Mouse (Mus musculus): ENCODE data around the gene Rae1. TPM values are rescaled to one million over a fixed set of nuclear protein-coding genes. Genes with fewer than 3 reads are reported as not detected.

The Rae1 gene
- polyA plus RNA-seq, 1 experiment from 2014 or later = 118 TPM

- H3K9ac ChIP-seq (replicated peaks; ENCODE audit: low read depth, low read length) = no peak overlapping the region
- no peak overlapping the region for H3K4me2 ChIP-seq (ENCODE audit: low read depth, low read length)
- peaks cover 21% of the 10 kb centered on the region for H3K4me1 ChIP-seq (ENCODE audit: control insufficient read depth, insufficient read depth, low read length)
- no peak overlapping the region for H3K4me3 ChIP-seq (ENCODE audit: low read depth, low read length)
- peaks cover 10% of the 10 kb centered on the region for H3K36me3 ChIP-seq (ENCODE audit: control insufficient read depth, insufficient read depth, low read length)
- ATAC-seq (ENCODE audit: low read depth) = no peak
- WGBS = 76% methylated on average over 4 of the region's 4 CpGs
- no peaks in the 10 kb centered on the region for H3K9me3 ChIP-seq (ENCODE audit: control insufficient read depth, low read length)
- no peak overlapping the region for H3K27ac ChIP-seq (ENCODE audit: low read depth, low read length)
- H3K27me3 ChIP-seq (ENCODE audit: control insufficient read depth, insufficient read depth, low read length) = no peaks in the 10 kb centered on the region
Observed at GRCm38 (mm10) chr2:173027824-173028495, 28.0 kb downstream of the Rae1 start.

GRCm38 (mm10) chr2:173028508-173029031 lies 28.7 kb downstream of the Rae1 start:
- Histone ChIP-seq H3K4me1 (ENCODE audit: control insufficient read depth, insufficient read depth, low read length) (peaks cover 15% of the 10 kb centered on the region), H3K27me3 (ENCODE audit: control insufficient read depth, insufficient read depth, low read length) (no peaks in the 10 kb centered on the region)
- 94% methylated on average over 3 of the region's 3 CpGs for WGBS

GRCm38 (mm10) chr2:173030591-173031338 lies 30.8 kb downstream of the Rae1 start:
- Histone ChIP-seq H3K36me3 (ENCODE audit: control insufficient read depth, insufficient read depth, low read length) (peaks cover 23% of the 10 kb centered on the region), H3K27me3 (ENCODE audit: control insufficient read depth, insufficient read depth, low read length) (no peaks in the 10 kb centered on the region)
- no peak for ATAC-seq (ENCODE audit: low read depth)

More at GRCm38 (mm10) chr2:173028508-173029031, 28.7 kb downstream of the Rae1 start:
- no peak overlapping the region for H3K4me2 ChIP-seq (ENCODE audit: low read depth, low read length)
- H3K36me3 ChIP-seq (ENCODE audit: control insufficient read depth, insufficient read depth, low read length) = peaks cover 12% of the 10 kb centered on the region
- no peak overlapping the region for H3K9ac ChIP-seq (replicated peaks; ENCODE audit: low read depth, low read length)
- no peak overlapping the region for H3K27ac ChIP-seq (ENCODE audit: low read depth, low read length)
- ATAC-seq (ENCODE audit: low read depth) = no peak
- no peaks in the 10 kb centered on the region for H3K9me3 ChIP-seq (ENCODE audit: control insufficient read depth, low read length)
- no peak overlapping the region for H3K4me3 ChIP-seq (ENCODE audit: low read depth, low read length)

GRCm38 (mm10) chr2:173033531-173033930 lies 33.6 kb downstream of the Rae1 start:
- no peak overlapping the region for H3K4me3 ChIP-seq (ENCODE audit: low read depth, low read length)

More at GRCm38 (mm10) chr2:173030591-173031338, 30.8 kb downstream of the Rae1 start:
- no peaks in the 10 kb centered on the region for H3K9me3 ChIP-seq (ENCODE audit: control insufficient read depth, low read length)
- no peak overlapping the region for H3K4me2 ChIP-seq (ENCODE audit: low read depth, low read length)
- H3K4me1 ChIP-seq (ENCODE audit: control insufficient read depth, insufficient read depth, low read length) = 0 out of 2 replicates have a peak, but pooled peaks cover 4% of the 10 kb centered on the region
- H3K9ac ChIP-seq (replicated peaks; ENCODE audit: low read depth, low read length) = no peak overlapping the region
- 88% methylated on average over 12 of the region's 12 CpGs for WGBS
- H3K4me3 ChIP-seq (ENCODE audit: low read depth, low read length) = no peak overlapping the region
- no peak overlapping the region for H3K27ac ChIP-seq (ENCODE audit: low read depth, low read length)

GRCm38 (mm10) chr2:173034998-173035397 lies 35.1 kb downstream of the Rae1 start:
- Histone ChIP-seq H3K4me2 (ENCODE audit: low read depth, low read length) (no peak overlapping the region), H3K36me3 (ENCODE audit: control insufficient read depth, insufficient read depth, low read length) (peaks cover 16% of the 10 kb centered on the region), H3K4me3 (ENCODE audit: low read depth, low read length) (no peak overlapping the region), H3K9me3 (ENCODE audit: control insufficient read depth, low read length) (no peaks in the 10 kb centered on the region), H3K9ac (replicated peaks; ENCODE audit: low read depth, low read length) (no peak overlapping the region), H3K4me1 (ENCODE audit: control insufficient read depth, insufficient read depth, low read length) (no peaks in the 10 kb centered on the region), H3K27me3 (ENCODE audit: control insufficient read depth, insufficient read depth, low read length) (no peaks in the 10 kb centered on the region), H3K27ac (ENCODE audit: low read depth, low read length) (no peak overlapping the region)
- WGBS = 88% methylated on average over 4 of the region's 4 CpGs
- ATAC-seq (ENCODE audit: low read depth) = no peak

More at GRCm38 (mm10) chr2:173033531-173033930, 33.6 kb downstream of the Rae1 start:
- H3K4me1 ChIP-seq (ENCODE audit: control insufficient read depth, insufficient read depth, low read length) = no peaks in the 10 kb centered on the region
- ATAC-seq (ENCODE audit: low read depth) = peak; percentile 10; the same call in 1 of the 2 replicates
- no peaks in the 10 kb centered on the region for H3K9me3 ChIP-seq (ENCODE audit: control insufficient read depth, low read length)
- 98% methylated on average over 13 of the region's 13 CpGs for WGBS
- H3K9ac ChIP-seq (replicated peaks; ENCODE audit: low read depth, low read length) = no peak overlapping the region
- peaks cover 19% of the 10 kb centered on the region for H3K36me3 ChIP-seq (ENCODE audit: control insufficient read depth, insufficient read depth, low read length)
- no peaks in the 10 kb centered on the region for H3K27me3 ChIP-seq (ENCODE audit: control insufficient read depth, insufficient read depth, low read length)
- H3K4me2 ChIP-seq (ENCODE audit: low read depth, low read length) = no peak overlapping the region
- H3K27ac ChIP-seq (ENCODE audit: low read depth, low read length) = no peak overlapping the region

- H3K4me2 ChIP-seq (ENCODE audit: low read depth, low read length) = no peak overlapping the region
- H3K27ac ChIP-seq (ENCODE audit: low read depth, low read length) = no peak overlapping the region
- no peak overlapping the region for H3K4me3 ChIP-seq (ENCODE audit: low read depth, low read length)
- H3K36me3 ChIP-seq (ENCODE audit: control insufficient read depth, insufficient read depth, low read length) = peaks cover 16% of the 10 kb centered on the region
- ATAC-seq (ENCODE audit: low read depth) = no peak
- H3K4me1 ChIP-seq (ENCODE audit: control insufficient read depth, insufficient read depth, low read length) = no peaks in the 10 kb centered on the region
- no peaks in the 10 kb centered on the region for H3K9me3 ChIP-seq (ENCODE audit: control insufficient read depth, low read length)
- no peaks in the 10 kb centered on the region for H3K27me3 ChIP-seq (ENCODE audit: control insufficient read depth, insufficient read depth, low read length)
- WGBS = 95% methylated on average over 5 of the region's 5 CpGs
- H3K9ac ChIP-seq (replicated peaks; ENCODE audit: low read depth, low read length) = no peak overlapping the region
Observed at GRCm38 (mm10) chr2:173035653-173036052, 35.7 kb downstream of the Rae1 start.

GRCm38 (mm10) chr2:173036055-173036454 lies 36.1 kb downstream of the Rae1 start:
- no peaks in the 10 kb centered on the region for H3K9me3 ChIP-seq (ENCODE audit: control insufficient read depth, low read length)
- 89% methylated on average over 5 of the region's 5 CpGs for WGBS
- H3K4me1 ChIP-seq (ENCODE audit: control insufficient read depth, insufficient read depth, low read length) = no peaks in the 10 kb centered on the region
- H3K4me3 ChIP-seq (ENCODE audit: low read depth, low read length) = no peak overlapping the region
- H3K9ac ChIP-seq (replicated peaks; ENCODE audit: low read depth, low read length) = no peak overlapping the region
- H3K27me3 ChIP-seq (ENCODE audit: control insufficient read depth, insufficient read depth, low read length) = no peaks in the 10 kb centered on the region
- no peak for ATAC-seq (ENCODE audit: low read depth)
- no peak overlapping the region for H3K27ac ChIP-seq (ENCODE audit: low read depth, low read length)
- peaks cover 16% of the 10 kb centered on the region for H3K36me3 ChIP-seq (ENCODE audit: control insufficient read depth, insufficient read depth, low read length)
- no peak overlapping the region for H3K4me2 ChIP-seq (ENCODE audit: low read depth, low read length)

GRCm38 (mm10) chr2:173036611-173037010 lies 36.7 kb downstream of the Rae1 start:
- 65% methylated on average over 4 of the region's 4 CpGs for WGBS
- Histone ChIP-seq H3K36me3 (ENCODE audit: control insufficient read depth, insufficient read depth, low read length) (peaks cover 16% of the 10 kb centered on the region), H3K9me3 (ENCODE audit: control insufficient read depth, low read length) (no peaks in the 10 kb centered on the region), H3K4me2 (ENCODE audit: low read depth, low read length) (no peak overlapping the region), H3K27ac (ENCODE audit: low read depth, low read length) (no peak overlapping the region), H3K9ac (replicated peaks; ENCODE audit: low read depth, low read length) (no peak overlapping the region), H3K27me3 (ENCODE audit: control insufficient read depth, insufficient read depth, low read length) (no peaks in the 10 kb centered on the region), H3K4me1 (ENCODE audit: control insufficient read depth, insufficient read depth, low read length) (no peaks in the 10 kb centered on the region), H3K4me3 (ENCODE audit: low read depth, low read length) (no peak overlapping the region)
- ATAC-seq (ENCODE audit: low read depth) = no peak

- 88% methylated on average over 5 of the region's 5 CpGs for WGBS
- H3K27ac ChIP-seq (ENCODE audit: low read depth, low read length) = no peak overlapping the region
- no peak for ATAC-seq (ENCODE audit: low read depth)
- H3K9me3 ChIP-seq (ENCODE audit: control insufficient read depth, low read length) = no peaks in the 10 kb centered on the region
- no peak overlapping the region for H3K4me3 ChIP-seq (ENCODE audit: low read depth, low read length)
- H3K4me1 ChIP-seq (ENCODE audit: control insufficient read depth, insufficient read depth, low read length) = no peaks in the 10 kb centered on the region
- no peak overlapping the region for H3K4me2 ChIP-seq (ENCODE audit: low read depth, low read length)
- peaks cover 13% of the 10 kb centered on the region for H3K36me3 ChIP-seq (ENCODE audit: control insufficient read depth, insufficient read depth, low read length)
- H3K9ac ChIP-seq (replicated peaks; ENCODE audit: low read depth, low read length) = no peak overlapping the region
- no peaks in the 10 kb centered on the region for H3K27me3 ChIP-seq (ENCODE audit: control insufficient read depth, insufficient read depth, low read length)
Observed at GRCm38 (mm10) chr2:173037347-173037746, 37.4 kb downstream of the Rae1 start.

Measured in neural tube, embryonic 14.5 days (tissue).